Mouse (Mus musculus) embryonic facial prominence, embryonic 14.5 days (tissue): ENCODE measurements around the gene Cox20. TPM values are rescaled to one million over a fixed set of nuclear protein-coding genes. Genes with fewer than 3 reads are reported as not detected.
A peak's percentile ranks its signal among the peaks of the same experiment; 100 is the strongest.

Experiments used
- ATAC-seq: fragments of 200-750 bp; cut with Nextera tagmentation; 2 replicates; pipeline ENCODE4 v1.8.0; 2017; ENCODE audit warnings: low read depth, moderate number of reproducible peaks, moderate TSS enrichment
- DNase-seq: peaks from one replicate; pipeline ENCODE4 v3.0.0-alpha.2; 2015; ENCODE audit warnings: low spot score
- H3K27ac ChIP-seq: fragments of 300-500 bp; sonication (generic); replicated peaks from 2 replicates; pipeline ENCODE4 v1.5.1; 2014; ENCODE audit warnings: low read depth, mild to moderate bottlenecking, low read length, moderate library complexity
- H3K27me3 ChIP-seq: fragments of 300-500 bp; sonication (generic); replicated peaks from 2 replicates; pipeline ENCODE4 v1.6.1; 2014; ENCODE audit warnings: low read length; ENCODE audit not compliant: control insufficient read depth, insufficient read depth
- H3K36me3 ChIP-seq: fragments of 300-500 bp; sonication (generic); 2 replicates; pipeline ENCODE4 v1.6.1; 2014; ENCODE audit warnings: low read length, mixed read lengths; ENCODE audit not compliant: control insufficient read depth, insufficient read depth
- H3K4me1 ChIP-seq: fragments of 300-500 bp; sonication (generic); 2 replicates; pipeline ENCODE4 v1.6.1; 2014; ENCODE audit warnings: antibody characterized with exemption, low read length; ENCODE audit not compliant: control insufficient read depth, insufficient read depth
- H3K4me2 ChIP-seq: fragments of 300-500 bp; sonication (generic); 2 replicates; pipeline ENCODE4 v1.6.1; 2014; ENCODE audit warnings: low read depth, mild to moderate bottlenecking, low read length, moderate library complexity, mixed read lengths
- H3K4me3 ChIP-seq: fragments of 300-500 bp; sonication (generic); 2 replicates; pipeline ENCODE4 v1.5.1; 2014; ENCODE audit warnings: low read depth, mild to moderate bottlenecking, low read length
- H3K9ac ChIP-seq: fragments of 300-500 bp; sonication (generic); 2 replicates; pipeline ENCODE4 v1.6.1; 2014; ENCODE audit warnings: low read depth, mild to moderate bottlenecking, low read length, moderate library complexity, mixed read lengths
- H3K9me3 ChIP-seq: fragments of 300-500 bp; sonication (generic); 2 replicates; pipeline ENCODE4 v1.6.1; 2016; ENCODE audit warnings: low read length; ENCODE audit not compliant: control insufficient read depth
- WGBS: fragments of 180-500 bp; shearing (Covaris S2); extraction: QIAGEN DNeasy Blood & Tissue Kit; methylation state at CpG from one replicate; pipeline ENCODE4 v1.1.7; 2014; 5-methylcytosine and 5-hydroxymethylcytosine counted together
- polyA plus RNA-seq: library from polyadenylated mRNA; unstranded; fragments of >200 nt; fragmentation: Nextera tagmentation; extraction: Ambion mirVana; gene quantifications from 2 replicates; pipeline ENCODE4 v1.2.1, GENCODE M21; 2014

Gene Cox20
- polyA plus RNA-seq, 1 experiment from 2014 or later, result 125 TPM

DNA sequence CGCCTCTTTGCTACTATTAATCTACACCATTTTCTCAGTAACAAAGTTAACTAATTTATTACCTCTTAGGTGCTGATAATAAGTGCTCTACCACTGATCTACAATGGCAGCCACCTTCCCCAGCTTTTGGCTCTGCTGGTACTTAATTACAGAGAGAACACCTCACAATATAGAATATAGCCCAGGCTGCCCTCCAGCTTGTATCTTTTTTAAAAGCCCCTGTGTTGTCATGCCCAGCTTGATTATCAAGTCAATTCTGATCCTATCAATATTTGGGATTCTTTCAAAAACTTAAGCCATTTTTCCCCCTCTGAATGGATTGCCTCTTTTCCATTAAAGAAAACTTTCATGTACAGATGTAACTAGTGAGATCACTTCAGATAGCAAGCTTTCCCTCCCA is 8.0 kb downstream of the Cox20 start:
- H3K27ac ChIP-seq, result no peak overlapping the region
- no peak overlapping the region for H3K4me2 ChIP-seq
- no peak for DNase-seq
- no peaks in the 10 kb centered on the region for H3K27me3 ChIP-seq
- peaks cover 84% of the 10 kb centered on the region for H3K36me3 ChIP-seq
- H3K4me1 ChIP-seq, result 0 out of 2 replicates have a peak, but pooled peaks cover 4% of the 10 kb centered on the region
- 90% methylated on average over 1 of the region's 1 CpGs for WGBS
- H3K4me3 ChIP-seq, result no peak overlapping the region
- no peak for ATAC-seq
- H3K9ac ChIP-seq, result no peak overlapping the region
- no peaks in the 10 kb centered on the region for H3K9me3 ChIP-seq

DNA sequence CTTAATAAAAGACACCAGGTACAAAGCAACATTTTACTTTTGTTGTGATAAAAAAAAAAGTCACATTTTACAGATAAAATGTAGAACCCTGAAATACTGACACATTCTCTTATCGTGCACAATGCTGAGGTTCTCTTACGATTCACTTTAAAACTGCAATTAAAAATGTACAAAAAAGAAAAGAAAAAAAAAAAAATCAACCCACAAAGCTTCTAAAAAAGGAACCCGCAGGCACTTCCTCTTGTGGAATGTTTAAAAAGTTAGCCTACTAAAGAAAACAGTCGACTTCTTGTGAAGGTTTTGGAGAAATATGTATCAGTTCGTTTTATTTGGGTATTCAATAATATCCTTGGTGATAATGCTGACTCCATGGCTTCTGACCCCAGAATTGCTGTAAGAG is 10.1 kb downstream of the Cox20 start:
- WGBS, result 81% methylated on average over 5 of the region's 5 CpGs
- peaks cover 86% of the 10 kb centered on the region for H3K36me3 ChIP-seq
- H3K27me3 ChIP-seq, result no peaks in the 10 kb centered on the region
- no peak overlapping the region for H3K4me3 ChIP-seq
- H3K9me3 ChIP-seq, result no peaks in the 10 kb centered on the region
- no peak overlapping the region for H3K9ac ChIP-seq
- DNase-seq (no peak), ATAC-seq (no peak)
- no peaks in the 10 kb centered on the region for H3K4me1 ChIP-seq
- no peak overlapping the region for H3K27ac ChIP-seq
- no peak overlapping the region for H3K4me2 ChIP-seq

- Histone ChIP-seq H3K9me3 (no peaks in the 10 kb centered on the region), H3K4me2 (no peak overlapping the region), H3K27ac (no peak overlapping the region), H3K36me3 (peaks cover 87% of the 10 kb centered on the region), H3K4me1 (no peaks in the 10 kb centered on the region), H3K27me3 (no peaks in the 10 kb centered on the region), H3K4me3 (no peak overlapping the region), H3K9ac (no peak overlapping the region)
- no peak for ATAC-seq
- 71% methylated on average over 6 of the region's 6 CpGs for WGBS
- DNase-seq, result no peak
Measured at GRCm38 (mm10) chr1:178329946-178330345, 11.0 kb downstream of the Cox20 start.

DNA sequence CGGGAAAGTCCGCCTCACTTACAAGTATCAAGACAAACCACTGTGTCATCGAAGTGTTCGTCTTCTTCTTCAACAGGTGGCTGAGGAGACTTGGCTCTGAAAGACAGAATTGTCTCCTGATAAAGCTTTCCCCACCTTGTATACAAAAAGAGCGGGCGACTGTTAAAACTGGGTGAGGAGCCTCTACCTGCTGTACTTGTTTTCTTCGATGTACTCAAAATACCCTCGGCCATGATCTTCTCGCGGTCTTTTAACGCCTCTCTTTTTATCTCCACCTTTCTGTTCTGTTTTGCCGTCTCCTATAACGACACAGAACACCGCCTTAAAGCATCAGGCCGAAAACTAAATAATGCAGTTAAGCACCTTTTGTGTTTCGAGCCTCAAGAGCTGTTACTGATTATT is 16.9 kb downstream of the Cox20 start:
- Histone ChIP-seq H3K27me3 (no peaks in the 10 kb centered on the region), H3K4me3 (peak overlapping the region; percentile 100), H3K4me1 (no peaks in the 10 kb centered on the region), H3K27ac (peak overlapping the region; percentile 100), H3K9ac (peak overlapping the region; percentile 100), H3K36me3 (peaks cover 49% of the 10 kb centered on the region), H3K4me2 (peak overlapping the region; percentile 72), H3K9me3 (no peaks in the 10 kb centered on the region)
- no peak for ATAC-seq
- WGBS, result under 1% methylated on average over 16 of the region's 16 CpGs
- DNase-seq, result no peak

DNA sequence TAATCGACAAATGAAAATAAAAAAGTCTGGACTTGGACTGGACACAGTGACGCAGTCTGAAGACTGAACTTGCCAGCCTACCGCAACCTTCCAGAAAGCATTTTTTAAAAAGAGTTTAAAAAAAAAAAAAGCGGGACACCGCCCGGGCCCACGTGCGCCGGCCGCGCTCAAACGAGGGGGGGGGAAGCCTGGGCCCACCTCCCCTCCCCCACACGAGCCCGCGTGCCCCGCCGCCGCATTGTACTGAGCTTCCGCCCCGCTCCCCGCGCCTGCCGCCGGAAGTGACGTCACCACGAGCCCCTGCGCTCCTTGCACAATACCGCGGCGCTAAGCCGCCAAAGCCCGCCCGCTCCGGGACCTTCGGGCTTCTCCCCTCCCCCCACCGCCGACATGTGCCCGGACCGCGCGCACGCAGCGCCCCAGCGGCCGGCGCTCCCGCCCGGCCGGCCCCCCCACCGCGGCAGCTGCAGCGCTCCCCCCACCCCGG is 17.4 kb downstream of the Cox20 start:
- WGBS, result 0% methylated on average over 14 of the region's 53 CpGs
- Histone ChIP-seq H3K9ac (peak overlapping the region; percentile 100), H3K4me2 (peak overlapping the region; percentile 72), H3K36me3 (peaks cover 44% of the 10 kb centered on the region), H3K4me1 (no peaks in the 10 kb centered on the region), H3K27ac (peak overlapping the region; percentile 100), H3K4me3 (peak overlapping the region; percentile 100), H3K27me3 (no peaks in the 10 kb centered on the region), H3K9me3 (no peaks in the 10 kb centered on the region)
- ATAC-seq (peak; percentile 92), DNase-seq (peak; percentile 96)

GRCm38 (mm10) chr1:178336777-178337481 is 18.0 kb downstream of the Cox20 start:
- DNase-seq, result no peak
- Histone ChIP-seq H3K36me3 (peaks cover 39% of the 10 kb centered on the region), H3K9me3 (no peaks in the 10 kb centered on the region), H3K4me3 (peak overlapping the region; percentile 100), H3K9ac (peak overlapping the region; percentile 100), H3K27me3 (no peaks in the 10 kb centered on the region), H3K27ac (peak overlapping the region; percentile 100), H3K4me1 (no peaks in the 10 kb centered on the region), H3K4me2 (peak overlapping the region; percentile 72; the same call in 1 of the 2 replicates)
- under 1% methylated on average over 43 of the region's 89 CpGs for WGBS
- peak; percentile 46 for ATAC-seq

GRCm38 (mm10) chr1:178337551-178338317 is 18.8 kb downstream of the Cox20 start, which contains the start of gene Hnrnpu:
Hnrnpu (minus strand) TSS chr1:178337797.
- Histone ChIP-seq H3K27me3 (no peaks in the 10 kb centered on the region), H3K4me1 (no peaks in the 10 kb centered on the region), H3K9me3 (no peaks in the 10 kb centered on the region), H3K4me2 (peak within 1 kb of the TSS; percentile 72), H3K27ac (peak within 1 kb of the TSS; percentile 100), H3K4me3 (peak within 1 kb of the TSS; percentile 100), H3K36me3 (peaks cover 30% of the 10 kb centered on the region), H3K9ac (peak within 1 kb of the TSS; percentile 100)
- ATAC-seq, result peak; percentile 89
- WGBS, result 0% methylated on average over 36 of the region's 73 CpGs
- peak; percentile 98 for DNase-seq

DNA sequence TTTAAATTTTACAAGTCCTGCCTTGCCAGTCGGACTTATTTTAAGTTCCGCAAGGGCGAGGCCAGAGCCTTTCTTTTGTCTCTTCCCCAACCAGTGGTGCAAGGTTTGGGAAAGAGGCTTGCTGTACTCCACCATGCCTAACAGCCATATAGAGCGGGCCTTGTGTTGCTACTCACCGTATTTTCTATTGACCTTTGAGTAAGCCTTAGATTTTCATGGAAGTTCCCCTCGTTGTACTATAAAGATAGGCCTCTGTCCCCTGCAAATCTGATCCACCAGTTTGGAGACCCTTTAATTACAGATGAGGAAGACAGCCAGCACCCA is 19.4 kb downstream of the Cox20 start:
- DNase-seq, result peak; percentile 59
- H3K27me3 ChIP-seq, result no peaks in the 10 kb centered on the region
- H3K9ac ChIP-seq, result peak overlapping the region; percentile 100
- peak overlapping the region; percentile 100 for H3K4me3 ChIP-seq
- H3K9me3 ChIP-seq, result no peaks in the 10 kb centered on the region
- H3K4me2 ChIP-seq, result peak overlapping the region; percentile 72
- peaks cover 25% of the 10 kb centered on the region for H3K36me3 ChIP-seq
- ATAC-seq, result no peak
- H3K4me1 ChIP-seq, result no peaks in the 10 kb centered on the region
- 6% methylated on average over 6 of the region's 6 CpGs for WGBS
- peak overlapping the region; percentile 100 for H3K27ac ChIP-seq
